Mouse (Mus musculus) frontal cortex, postnatal 14 days (tissue): ENCODE results near the gene Cyth4.

Experiments
- DNase-seq, 2 experiments: peaks; one replicate each; pipeline ENCODE4 v3.0.0; 2022; ENCODE audit warnings: low spot score in 2 of 2

Cyth4 gene

GRCm38 (mm10) chr15:78596914-78597313 lies at the start of gene Cyth4:
Gene Cyth4, plus strand, starts transcription at chr15:78597047.
- DNase-seq, result no peak

- no peak for DNase-seq
Observed at GRCm38 (mm10) chr15:78547415-78548335, 49.2 kb upstream of the Cyth4 start.

GRCm38 (mm10) chr15:78548336-78548665 lies 48.5 kb upstream of the Cyth4 start:
- DNase-seq, result no peak

- no peak for DNase-seq
Observed at GRCm38 (mm10) chr15:78548711-78549110, 48.1 kb upstream of the Cyth4 start.

- no peak for DNase-seq
Observed at GRCm38 (mm10) chr15:78549189-78549734, 47.6 kb upstream of the Cyth4 start.

- no peak for DNase-seq
Observed at GRCm38 (mm10) chr15:78554545-78555313, 42.1 kb upstream of the Cyth4 start.

- no peak for DNase-seq
Observed at GRCm38 (mm10) chr15:78557693-78558535, 38.9 kb upstream of the Cyth4 start.

GRCm38 (mm10) chr15:78559141-78559979 lies 37.5 kb upstream of the Cyth4 start:
- DNase-seq, result no peak

GRCm38 (mm10) chr15:78563344-78563743 lies 33.5 kb upstream of the Cyth4 start:
- DNase-seq, result no peak

GRCm38 (mm10) chr15:78563937-78564336 lies 32.9 kb upstream of the Cyth4 start:
- no peak for DNase-seq

- DNase-seq, result no peak
Observed at GRCm38 (mm10) chr15:78564764-78565435, 31.9 kb upstream of the Cyth4 start.

- no peak for DNase-seq
Observed at GRCm38 (mm10) chr15:78567608-78568120, 29.2 kb upstream of the Cyth4 start.

- no peak for DNase-seq
Observed at GRCm38 (mm10) chr15:78570170-78570569, 26.7 kb upstream of the Cyth4 start.

GRCm38 (mm10) chr15:78571554-78572269 lies 25.1 kb upstream of the Cyth4 start:
- DNase-seq, result no peak

- DNase-seq, result no peak
Observed at GRCm38 (mm10) chr15:78572270-78572600, 24.6 kb upstream of the Cyth4 start.

GRCm38 (mm10) chr15:78572658-78573397 lies 24.0 kb upstream of the Cyth4 start, which contains the start of gene Rac2:
Gene Rac2, minus strand, starts transcription at chr15:78572783.
- DNase-seq, result no peak

- DNase-seq, result no peak
Observed at GRCm38 (mm10) chr15:78576284-78576810, 20.5 kb upstream of the Cyth4 start.

- DNase-seq, result no peak
Observed at GRCm38 (mm10) chr15:78583352-78583751, 13.5 kb upstream of the Cyth4 start.
